Mouse (Mus musculus) splenic B cell, adult 2 months (primary cell): Measurements from ENCODE around the gene Slc38a2.
A peak's percentile ranks its signal among the peaks of the same experiment; 100 is the strongest.

ENCODE experiments used
- DNase-seq: peaks from one replicate; pipeline ENCODE4 v3.0.0-alpha.2; 2011; ENCODE audit warnings: low read depth, low spot score
- H3K27me3 ChIP-seq: 2 replicates; pipeline ENCODE4 v1.6.1; 2012; ENCODE audit warnings: mild to moderate bottlenecking, low read length, moderate library complexity, mixed read lengths; ENCODE audit not compliant: control insufficient read depth, poor library complexity, insufficient read depth, severe bottlenecking
- H3K36me3 ChIP-seq: 2 replicates; pipeline ENCODE4 v1.6.1; 2012; ENCODE audit warnings: mild to moderate bottlenecking, low read length, moderate library complexity, mixed read lengths; ENCODE audit not compliant: control insufficient read depth, poor library complexity, insufficient read depth, severe bottlenecking

Slc38a2 gene

DNA sequence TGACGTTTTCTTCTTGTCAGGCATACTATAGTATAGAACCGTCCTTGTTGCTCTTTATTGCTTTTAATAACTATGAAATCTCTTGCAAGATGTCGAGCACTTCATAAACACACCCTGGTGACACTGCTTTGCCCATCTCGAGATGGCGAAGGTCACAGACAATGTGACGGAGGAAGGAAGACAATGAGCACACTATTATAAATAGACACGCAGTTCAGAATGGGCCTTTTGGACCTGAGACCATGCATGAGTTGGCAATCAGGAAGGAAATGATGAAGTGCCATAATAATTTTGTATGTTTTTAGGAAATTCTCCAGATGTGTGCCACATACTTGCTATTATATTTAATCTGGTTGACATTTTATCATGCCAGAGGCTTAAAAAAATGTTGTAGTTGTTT is 34.9 kb upstream of the Slc38a2 start:
- no peak for DNase-seq
- no peaks in the 10 kb centered on the region for H3K27me3 ChIP-seq
- no peaks in the 10 kb centered on the region for H3K36me3 ChIP-seq

DNA sequence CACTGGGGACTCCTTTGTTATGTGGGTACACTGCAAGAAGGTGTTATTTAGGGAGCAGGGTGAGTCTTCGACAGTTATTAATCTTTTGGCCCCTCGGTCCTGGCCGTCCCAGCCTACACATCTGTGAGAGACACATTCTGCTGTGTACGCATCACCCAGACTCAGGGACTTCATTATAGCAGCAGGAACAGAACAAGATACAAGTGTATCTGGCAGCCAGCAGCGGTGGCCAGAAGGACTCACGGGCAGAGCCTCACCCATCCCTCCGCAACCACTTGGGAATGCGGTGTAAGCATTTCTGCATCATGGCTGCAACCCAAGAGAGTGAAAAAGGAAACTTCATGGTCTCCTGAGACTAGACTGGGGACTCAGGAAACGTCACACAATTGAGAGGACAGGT is 30.9 kb upstream of the Slc38a2 start:
- Histone ChIP-seq H3K27me3 (no peaks in the 10 kb centered on the region), H3K36me3 (no peaks in the 10 kb centered on the region)
- no peak for DNase-seq

DNA sequence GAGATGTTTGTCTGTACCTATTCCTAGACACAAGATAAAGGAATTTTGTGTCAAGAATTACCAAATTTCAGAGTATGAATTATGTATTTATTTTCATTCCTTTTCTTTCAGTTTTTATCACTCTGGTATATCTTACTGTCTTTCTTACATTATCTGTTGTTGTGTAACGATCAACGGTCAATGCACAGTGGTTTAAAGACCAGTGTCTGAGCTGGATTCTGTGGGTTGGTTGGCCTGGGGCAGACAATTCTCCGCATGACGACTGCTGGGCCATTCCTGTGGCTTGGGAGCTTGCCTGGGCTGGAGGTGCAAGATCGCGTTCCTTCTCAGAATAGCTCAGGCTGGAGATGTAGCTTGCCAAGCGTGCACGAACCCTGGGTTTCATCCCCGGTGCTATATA is 30.3 kb upstream of the Slc38a2 start:
- no peak for DNase-seq
- no peaks in the 10 kb centered on the region for H3K27me3 ChIP-seq
- H3K36me3 ChIP-seq = no peaks in the 10 kb centered on the region

DNA sequence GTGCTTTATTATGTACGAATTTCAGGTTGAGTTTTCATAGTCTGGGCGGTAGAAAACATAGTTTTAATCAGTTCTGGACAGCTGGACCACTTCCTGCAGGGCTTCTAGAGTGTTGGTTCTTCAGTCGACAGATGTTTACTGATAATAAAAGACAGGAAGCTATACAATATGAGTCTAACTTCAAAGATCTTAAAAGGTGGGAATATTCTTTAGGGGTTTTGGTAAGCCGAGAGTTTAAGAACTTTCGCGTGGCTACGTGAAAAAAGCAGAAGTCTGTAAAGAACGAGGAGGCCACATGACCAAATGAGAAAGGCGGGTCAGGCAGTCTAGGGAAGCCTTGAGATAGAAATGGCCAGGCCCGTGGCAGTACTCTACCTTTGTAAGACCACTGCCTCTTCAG is 29.5 kb upstream of the Slc38a2 start:
- peak; percentile 40 for DNase-seq
- no peaks in the 10 kb centered on the region for H3K27me3 ChIP-seq

DNA sequence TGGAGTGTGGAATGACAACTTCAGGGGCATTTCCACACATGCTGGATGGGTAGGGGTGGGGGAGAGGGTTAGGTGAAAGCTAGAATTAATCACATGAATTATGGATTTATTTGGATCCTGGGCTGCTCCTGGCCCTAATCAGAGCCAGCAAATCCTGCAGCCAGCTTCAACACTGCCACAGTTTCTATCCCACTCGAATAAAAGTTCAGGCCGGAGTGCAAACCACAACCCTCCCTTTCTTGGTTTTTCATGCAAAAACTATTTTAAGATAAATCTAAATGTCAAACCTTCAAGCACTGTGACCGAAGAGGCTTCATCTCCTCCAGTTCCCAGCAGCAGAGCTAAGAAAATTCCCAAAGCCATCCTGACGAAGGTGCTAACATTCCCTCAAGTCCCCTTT is 28.8 kb upstream of the Slc38a2 start:
- no peaks in the 10 kb centered on the region for H3K27me3 ChIP-seq
- H3K36me3 ChIP-seq = no peaks in the 10 kb centered on the region
- no peak for DNase-seq

More for the DNA sequence above, 29.5 kb upstream of the Slc38a2 start:
- H3K36me3 ChIP-seq = no peaks in the 10 kb centered on the region

DNA sequence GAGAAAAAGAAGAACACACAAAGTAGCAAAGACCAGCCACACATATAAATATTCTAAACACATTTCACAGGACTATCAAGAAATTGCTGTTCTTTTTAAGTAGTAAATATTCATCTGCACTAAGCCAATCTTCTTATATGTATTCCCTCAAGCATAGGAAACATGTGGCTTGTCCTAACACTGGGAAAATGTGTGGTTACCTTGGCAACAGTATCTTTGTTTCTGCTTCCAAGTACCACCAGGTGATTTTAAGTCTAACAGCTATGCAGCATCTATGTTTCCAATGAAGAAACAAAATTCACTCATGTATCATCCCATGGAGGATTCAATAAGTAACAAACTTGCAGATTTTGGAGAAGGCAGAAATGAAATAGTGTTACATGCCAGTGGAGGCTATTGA is 25.0 kb upstream of the Slc38a2 start:
- H3K36me3 ChIP-seq = no peaks in the 10 kb centered on the region
- H3K27me3 ChIP-seq = no peaks in the 10 kb centered on the region
- no peak for DNase-seq

DNA sequence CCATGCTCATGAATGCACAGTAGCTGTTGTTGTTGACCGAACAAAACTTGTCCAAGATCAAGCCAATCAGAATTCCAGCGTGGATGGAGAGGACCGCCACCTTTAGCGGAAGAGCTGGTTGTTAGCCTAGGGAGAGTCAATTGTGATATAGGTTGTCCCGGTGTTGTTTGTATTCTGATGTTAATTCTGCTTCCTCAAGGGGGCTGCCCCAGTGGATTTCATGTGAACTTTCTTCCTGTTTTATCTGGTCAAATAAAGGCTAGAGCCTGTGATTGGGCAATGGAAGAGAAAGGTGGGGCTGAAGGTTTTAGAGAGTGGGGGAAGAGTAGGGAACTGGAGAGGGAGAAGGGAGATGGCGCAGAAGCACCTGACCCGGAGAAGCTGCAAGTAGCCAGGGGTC is 22.7 kb upstream of the Slc38a2 start:
- no peaks in the 10 kb centered on the region for H3K27me3 ChIP-seq
- H3K36me3 ChIP-seq = no peaks in the 10 kb centered on the region
- no peak for DNase-seq

DNA sequence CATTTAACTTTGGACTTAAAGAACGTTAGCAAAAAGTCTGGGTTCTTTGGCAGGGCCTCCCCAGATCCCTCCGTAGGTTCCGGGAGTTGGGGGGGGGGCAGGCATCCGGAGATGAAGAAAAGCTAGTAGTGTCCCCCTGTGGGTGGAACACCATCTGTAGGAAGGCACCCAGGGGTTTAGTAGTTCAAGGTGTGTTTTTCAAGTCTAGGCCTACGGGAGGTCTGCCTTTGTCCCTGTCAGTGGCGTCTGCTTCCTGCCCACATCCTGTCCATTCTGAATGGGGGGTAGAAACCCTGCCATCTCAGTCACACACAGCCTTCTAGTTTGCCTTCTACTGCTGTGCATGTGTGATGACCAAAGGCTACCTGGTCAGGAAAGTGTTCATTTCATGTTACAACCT is 20.6 kb upstream of the Slc38a2 start:
- no peak for DNase-seq
- Histone ChIP-seq H3K27me3 (no peaks in the 10 kb centered on the region), H3K36me3 (no peaks in the 10 kb centered on the region)

DNA sequence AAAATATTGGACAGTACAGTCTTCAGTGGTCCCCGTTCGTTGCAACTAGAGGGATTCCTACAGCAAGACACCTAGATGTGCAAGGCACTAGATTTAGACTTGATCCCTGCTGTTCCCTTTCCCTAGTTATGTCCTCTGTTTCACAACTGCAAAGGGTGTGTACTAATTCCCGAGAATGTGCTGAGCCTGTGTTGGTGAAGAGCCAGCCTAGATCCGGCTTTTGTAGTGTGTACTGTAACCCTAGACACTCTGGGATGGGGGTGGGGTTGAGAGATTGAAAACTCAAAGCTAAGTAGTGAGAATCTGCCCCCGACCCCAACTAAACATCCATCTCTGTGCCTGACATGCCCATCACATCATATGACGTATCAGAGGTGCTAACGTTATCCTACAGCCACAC is 18.9 kb upstream of the Slc38a2 start:
- Histone ChIP-seq H3K27me3 (no peaks in the 10 kb centered on the region), H3K36me3 (no peaks in the 10 kb centered on the region)
- no peak for DNase-seq

DNA sequence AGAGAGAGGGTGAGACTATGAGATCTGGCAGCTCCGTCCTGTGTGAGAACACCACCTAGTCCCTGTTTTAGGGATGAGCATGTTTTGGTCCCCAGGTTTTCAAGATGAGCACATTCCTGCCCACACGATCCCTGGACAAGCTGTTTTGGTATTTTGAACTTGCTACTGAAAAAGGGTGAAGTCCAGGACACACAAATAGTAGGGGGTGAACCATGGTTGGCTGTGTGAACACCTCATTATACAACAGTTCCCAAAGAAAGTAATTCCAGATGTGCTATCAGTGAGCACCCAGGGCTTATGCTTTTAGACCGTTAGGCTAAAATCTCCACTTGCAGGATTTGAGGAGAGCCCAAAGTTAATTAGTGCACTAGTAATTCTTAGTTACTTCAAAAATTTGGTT is 17.7 kb upstream of the Slc38a2 start:
- H3K27me3 ChIP-seq = no peaks in the 10 kb centered on the region
- no peak for DNase-seq
- H3K36me3 ChIP-seq = no peaks in the 10 kb centered on the region

DNA sequence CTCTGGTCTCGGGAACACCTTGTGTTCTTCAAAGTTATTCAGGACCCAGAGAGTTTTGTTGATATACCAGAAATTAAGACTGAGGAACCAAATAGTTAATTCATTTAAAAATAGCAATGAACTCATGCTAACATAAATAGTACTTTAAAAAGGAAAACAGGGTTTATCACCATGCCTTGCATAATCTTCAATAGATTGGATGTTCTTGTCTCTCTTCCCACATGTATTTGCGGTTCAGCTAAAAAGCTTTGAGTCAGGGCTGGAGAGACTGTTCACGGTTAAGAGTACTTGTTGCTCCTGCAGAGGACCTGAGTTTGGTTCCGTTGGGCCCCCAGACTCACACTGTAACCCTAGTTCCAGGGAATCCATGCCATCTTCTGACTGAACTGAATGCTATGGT is 16.8 kb upstream of the Slc38a2 start:
- Histone ChIP-seq H3K36me3 (no peaks in the 10 kb centered on the region), H3K27me3 (no peaks in the 10 kb centered on the region)
- DNase-seq = no peak

DNA sequence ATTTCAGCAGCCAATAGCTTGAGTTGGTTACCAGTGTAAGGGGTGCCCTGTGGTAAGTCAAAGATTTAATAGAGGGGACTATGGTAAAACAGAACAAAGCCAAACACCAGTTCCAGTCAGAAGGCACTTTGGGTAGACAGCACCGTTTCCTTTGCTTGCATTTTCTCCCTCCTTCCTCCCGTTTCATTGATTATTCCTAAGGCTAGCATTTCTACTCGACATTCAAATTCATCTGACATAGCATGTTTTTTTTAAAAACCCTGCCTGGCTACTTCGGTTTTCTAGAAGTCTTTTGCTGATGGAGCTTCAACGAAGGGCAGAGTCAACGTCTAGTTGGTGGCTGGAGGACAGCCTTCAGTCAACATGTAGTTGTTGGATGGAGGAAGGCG is 16.2 kb upstream of the Slc38a2 start:
- Histone ChIP-seq H3K36me3 (no peaks in the 10 kb centered on the region), H3K27me3 (no peaks in the 10 kb centered on the region)
- no peak for DNase-seq

DNA sequence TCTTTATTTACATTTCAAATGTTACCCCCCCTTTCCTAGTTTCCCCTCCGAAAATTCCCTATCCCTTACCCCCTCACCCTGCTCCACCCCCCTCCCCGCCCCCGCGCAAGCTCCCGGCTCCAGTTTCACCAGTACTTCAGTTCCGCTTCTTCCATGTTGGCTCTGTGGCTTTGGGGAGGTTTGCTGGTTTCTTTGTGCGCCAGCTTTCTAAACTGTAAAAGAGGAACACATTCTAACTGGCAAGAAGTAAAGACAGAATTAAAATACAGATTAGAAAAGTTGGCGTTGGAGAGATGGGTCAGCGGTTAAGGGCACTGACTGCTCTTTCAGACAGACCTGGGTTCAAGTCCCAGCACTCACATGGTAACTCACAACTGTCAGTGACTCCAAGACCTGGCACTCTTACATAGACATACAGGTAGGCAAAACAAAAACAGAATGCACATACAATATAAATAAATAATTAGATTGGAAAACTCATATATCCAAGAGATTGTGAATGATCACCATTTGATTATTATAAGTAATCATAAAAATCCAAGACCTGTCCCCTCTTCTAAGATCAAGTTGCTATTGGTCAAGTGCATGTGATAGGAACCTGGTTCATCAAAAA is 15.7 kb upstream of the Slc38a2 start:
- H3K27me3 ChIP-seq = no peaks in the 10 kb centered on the region
- H3K36me3 ChIP-seq = no peaks in the 10 kb centered on the region
- DNase-seq = peak; percentile 71

DNA sequence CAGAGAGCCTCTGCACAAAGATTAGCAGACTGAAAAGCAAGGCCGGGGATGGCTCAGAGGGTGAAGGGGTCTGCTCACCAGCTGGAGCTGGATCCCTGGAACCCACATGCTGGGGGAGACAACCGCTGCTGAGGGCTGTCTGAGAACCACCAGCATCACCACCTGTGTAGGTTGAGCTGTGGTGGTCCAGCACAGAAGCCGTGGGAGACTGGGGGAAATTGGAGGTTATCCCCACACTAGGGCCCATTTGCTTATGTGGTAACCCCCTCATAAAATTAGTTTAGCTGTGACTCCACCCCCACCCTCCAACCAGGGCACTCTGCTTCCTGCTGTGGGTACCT is 15.1 kb upstream of the Slc38a2 start:
- Histone ChIP-seq H3K27me3 (no peaks in the 10 kb centered on the region), H3K36me3 (no peaks in the 10 kb centered on the region)
- DNase-seq = peak; percentile 74

DNA sequence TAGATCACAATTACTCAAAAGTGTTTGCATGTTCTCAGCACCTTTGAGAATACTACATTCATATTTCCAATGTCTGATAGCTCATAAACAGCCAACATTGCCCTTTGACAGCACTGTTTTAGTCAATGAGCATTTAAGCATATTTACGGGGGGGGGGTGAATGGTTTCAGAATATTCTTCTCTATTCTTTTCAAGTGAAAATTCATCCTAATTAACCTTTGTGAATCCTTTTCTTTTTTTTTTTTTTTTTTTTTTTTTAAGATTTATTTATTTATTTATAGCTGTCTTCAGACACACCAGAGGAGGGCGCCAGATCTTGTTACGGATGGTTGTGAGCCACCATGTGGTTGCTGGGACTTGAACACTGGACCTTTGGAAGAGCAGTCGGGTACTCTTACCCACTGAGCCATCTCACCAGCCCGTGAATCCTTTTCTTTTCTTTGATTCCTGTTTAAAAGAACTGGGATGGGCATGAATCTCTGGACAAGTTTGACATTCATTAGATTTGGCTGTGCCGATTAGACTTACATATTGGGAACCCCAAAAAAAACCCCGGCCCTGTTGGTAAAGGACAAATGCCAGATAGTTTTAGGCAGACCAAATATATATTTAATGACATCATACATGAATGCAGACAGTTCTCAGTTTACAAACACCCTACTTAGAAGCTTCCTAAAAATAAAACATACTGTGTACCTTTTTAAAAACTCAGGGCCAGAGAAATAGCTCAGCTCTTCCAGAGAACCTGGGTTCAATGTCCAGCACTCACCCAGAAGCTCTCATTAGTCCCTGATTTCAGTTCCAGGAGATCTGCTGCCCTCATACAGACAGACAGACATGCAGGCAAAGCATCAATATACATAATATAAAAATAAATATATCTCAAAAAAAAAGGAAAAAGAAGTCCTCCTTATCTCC is 14.5 kb upstream of the Slc38a2 start:
- Histone ChIP-seq H3K27me3 (no peaks in the 10 kb centered on the region), H3K36me3 (no peaks in the 10 kb centered on the region)
- no peak for DNase-seq

DNA sequence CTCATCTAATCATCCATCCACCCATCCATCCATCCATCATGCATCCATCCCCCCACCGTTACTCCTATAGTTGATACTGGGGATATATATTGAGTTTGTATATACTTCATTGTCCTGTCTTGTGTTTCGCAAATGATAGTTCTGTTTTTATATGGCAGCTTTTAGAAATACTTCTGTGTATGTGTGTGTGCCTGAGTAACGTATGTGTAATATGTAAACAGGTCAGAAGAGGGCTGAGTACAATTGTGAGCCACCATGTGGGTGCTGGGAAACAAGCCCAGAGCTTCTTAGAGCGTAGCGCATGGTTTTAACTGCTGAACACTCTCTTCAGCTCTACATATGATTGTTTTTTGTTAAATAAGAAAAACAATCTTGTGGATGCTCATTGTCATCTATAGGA is 12.8 kb upstream of the Slc38a2 start:
- no peak for DNase-seq
- H3K27me3 ChIP-seq = no peaks in the 10 kb centered on the region
- no peaks in the 10 kb centered on the region for H3K36me3 ChIP-seq
